Mouse (Mus musculus) left cerebral cortex, adult 2 months (tissue): ENCODE data around the gene Myh9. TPM values are rescaled to one million over a fixed set of nuclear protein-coding genes. Genes with fewer than 3 reads are reported as not detected.

Experiments
- DNase-seq, 2 experiments: peaks; one replicate each; pipeline ENCODE4 v3.0.0; 2021 to 2022; ENCODE audit warnings: low spot score in 2 of 2, mixed read lengths in 1 of 2; ENCODE audit errors: extremely low spot score in 1 of 2
- H3K27ac ChIP-seq: fragments of 200-600 bp; 2 replicates; pipeline ENCODE4 v1.8.1; 2022
- H3K4me3 ChIP-seq: fragments of 200-600 bp; 2 replicates; pipeline ENCODE4 v1.8.1; 2022
- CTCF ChIP-seq: fragments of 200-600 bp; IDR thresholded peaks from 2 replicates; pipeline ENCODE4 v1.8.1; 2022; ENCODE audit warnings: antibody characterized with exemption, mild to moderate bottlenecking, moderate library complexity
- intact Hi-C: fragments of 180-260 bp; cut with DNase I; formaldehyde crosslinking; loops from one replicate; pipeline ENCODE4 v1.15.1; 2025
- total RNA-seq, 2 experiments: library from RNA; stranded (reverse); gene quantifications; 2 replicates each; pipeline ENCODE4 v1.2.3; 2021

Gene Myh9
- total RNA-seq, 2 experiments from 2014 or later = 81.2 to 91.4 TPM

- DNase-seq = no peak
- peak overlapping the region; percentile 66 for H3K4me3 ChIP-seq
- intact Hi-C loops = loop anchor here (5.0 kb wide), 4 partner anchors 37 to 78 kb away; no protein-coding TSS in a partner anchor
- peak overlapping the region; percentile 91 for H3K27ac ChIP-seq
- no peak for TF ChIP-seq CTCF
Measured at GRCm38 (mm10) chr15:77839529-77840286, 2.3 kb downstream of the Myh9 start.

- peak overlapping the region; percentile 54; the same call in 1 of the 2 replicates for H3K27ac ChIP-seq
- intact Hi-C loops = no loop called here
- no peak for TF ChIP-seq CTCF
Measured at GRCm38 (mm10) chr15:77838530-77839387, 3.2 kb downstream of the Myh9 start.

DNA sequence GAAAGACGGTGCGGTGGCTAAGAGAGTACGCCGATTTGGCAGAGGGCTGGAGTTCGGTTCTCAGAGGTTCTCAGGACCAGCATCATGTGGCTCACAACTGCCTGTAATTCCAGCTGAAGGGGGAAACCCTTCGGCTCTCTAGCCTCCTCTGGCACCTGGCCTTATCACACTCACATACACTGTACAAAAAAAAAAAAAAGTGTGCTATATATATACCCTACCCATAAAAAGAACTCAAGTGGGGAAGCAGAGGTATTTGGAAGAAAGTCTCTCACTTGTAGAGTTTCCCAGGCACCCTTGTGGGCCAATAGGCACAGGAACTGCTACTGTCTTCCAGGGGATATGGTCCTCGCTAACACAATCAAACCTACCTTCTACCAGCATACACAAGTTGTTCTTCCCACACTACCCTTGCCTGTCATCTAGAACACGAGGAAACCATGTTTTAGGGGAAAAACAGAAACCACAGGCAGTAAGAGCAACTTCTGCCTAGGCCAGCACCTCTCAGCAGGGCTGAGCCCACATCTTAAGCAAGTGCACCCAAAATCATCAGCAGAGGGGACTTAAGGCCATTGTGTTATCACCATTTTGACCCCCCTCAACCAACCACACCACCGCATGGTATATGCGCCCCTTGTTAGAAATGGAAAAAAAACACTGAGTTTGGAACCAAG is 4.4 kb downstream of the Myh9 start:
- Histone ChIP-seq H3K4me3 (no peak overlapping the region), H3K27ac (no peak overlapping the region)
- intact Hi-C loops = no loop called here
- no peak for TF ChIP-seq CTCF
- no peak for DNase-seq

More at GRCm38 (mm10) chr15:77838530-77839387, 3.2 kb downstream of the Myh9 start:
- no peak for DNase-seq
- H3K4me3 ChIP-seq = peak overlapping the region; percentile 1; the same call in 1 of the 2 replicates

- H3K27ac ChIP-seq = no peak overlapping the region
- no peak for DNase-seq
- intact Hi-C loops = no loop called here
- H3K4me3 ChIP-seq = no peak overlapping the region
- no peak for TF ChIP-seq CTCF
Measured at GRCm38 (mm10) chr15:77836692-77837443, 5.1 kb downstream of the Myh9 start.

DNA sequence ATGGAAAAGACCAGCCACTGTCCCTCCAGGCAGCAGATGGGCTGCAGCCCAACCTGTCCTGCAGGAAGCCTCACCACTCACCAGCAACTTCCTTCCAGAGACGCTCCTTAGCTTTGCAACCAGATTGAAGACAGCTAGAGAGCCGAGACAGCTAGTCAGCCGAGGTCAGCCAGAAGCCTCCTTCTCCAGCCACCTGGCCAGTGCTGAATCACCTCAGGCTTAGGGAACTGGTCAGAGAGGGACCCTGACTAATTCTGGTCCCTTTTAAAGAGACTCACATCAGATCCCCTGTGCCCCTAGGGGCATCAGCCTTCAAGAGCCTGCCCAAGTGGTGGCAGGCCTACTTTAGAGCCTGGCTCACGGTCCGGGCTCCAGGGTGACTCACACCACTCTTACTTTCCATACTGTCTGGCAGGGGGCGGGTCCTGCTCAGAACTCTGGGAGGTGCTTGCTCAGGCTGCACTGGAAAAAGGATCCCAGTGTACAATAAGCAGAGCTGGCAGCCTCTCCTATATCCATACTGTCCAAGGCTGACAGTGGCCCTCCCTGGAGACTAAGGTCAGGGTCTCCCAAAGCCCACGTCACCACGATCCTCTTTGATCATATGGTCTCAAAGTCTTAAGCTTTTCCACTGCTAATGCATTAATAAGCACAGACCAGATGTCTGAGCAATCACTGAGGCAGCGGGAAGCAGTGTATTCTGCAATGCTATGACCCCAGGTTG is 5.9 kb downstream of the Myh9 start:
- intact Hi-C loops = no loop called here
- Histone ChIP-seq H3K27ac (no peak overlapping the region), H3K4me3 (no peak overlapping the region)
- DNase-seq = no peak
- no peak for TF ChIP-seq CTCF

- intact Hi-C loops = no loop called here
- no peak for DNase-seq
- no peak for TF ChIP-seq CTCF
- no peak overlapping the region for H3K27ac ChIP-seq
- no peak overlapping the region for H3K4me3 ChIP-seq
Measured at GRCm38 (mm10) chr15:77834336-77835268, 7.4 kb downstream of the Myh9 start.

DNA sequence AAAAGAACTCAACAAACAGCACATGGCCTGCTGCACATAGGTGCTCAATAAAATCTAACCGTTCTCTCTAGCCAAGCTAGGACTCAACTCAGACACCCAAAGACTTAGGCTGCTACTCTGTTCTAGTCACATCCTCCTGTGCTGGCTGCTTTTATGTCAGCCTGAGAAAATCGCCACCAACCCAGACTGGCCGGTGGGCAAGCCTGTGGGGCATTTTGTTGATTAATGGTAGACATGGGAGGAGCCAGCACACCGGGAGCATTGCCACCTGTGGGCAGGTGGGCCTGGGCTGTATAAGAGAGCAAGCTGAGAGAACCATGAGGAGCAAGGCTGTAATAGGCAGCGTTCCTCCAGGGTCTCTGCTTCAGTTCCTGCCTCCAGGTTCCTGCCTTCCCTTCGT is 8.2 kb downstream of the Myh9 start:
- H3K4me3 ChIP-seq = no peak overlapping the region
- intact Hi-C loops = no loop called here
- no peak for TF ChIP-seq CTCF
- no peak for DNase-seq
- no peak overlapping the region for H3K27ac ChIP-seq

GRCm38 (mm10) chr15:77833083-77833482 is 8.9 kb downstream of the Myh9 start:
- Histone ChIP-seq H3K27ac (no peak overlapping the region), H3K4me3 (no peak overlapping the region)
- intact Hi-C loops = no loop called here
- no peak for TF ChIP-seq CTCF
- DNase-seq = no peak

GRCm38 (mm10) chr15:77832458-77832904 is 9.5 kb downstream of the Myh9 start:
- intact Hi-C loops = no loop called here
- TF ChIP-seq CTCF = no peak

More at GRCm38 (mm10) chr15:77832458-77832904, 9.5 kb downstream of the Myh9 start:
- H3K27ac ChIP-seq = no peak overlapping the region
- H3K4me3 ChIP-seq = no peak overlapping the region
- no peak for DNase-seq
